Mouse (Mus musculus): ENCODE measurements around the gene Dnm3. TPM values are rescaled to one million over a fixed set of nuclear protein-coding genes. Genes with fewer than 3 reads are reported as not detected.

The Dnm3 gene
- polyA plus RNA-seq, 1 experiment from 2014 or later: 67.6 TPM

DNA sequence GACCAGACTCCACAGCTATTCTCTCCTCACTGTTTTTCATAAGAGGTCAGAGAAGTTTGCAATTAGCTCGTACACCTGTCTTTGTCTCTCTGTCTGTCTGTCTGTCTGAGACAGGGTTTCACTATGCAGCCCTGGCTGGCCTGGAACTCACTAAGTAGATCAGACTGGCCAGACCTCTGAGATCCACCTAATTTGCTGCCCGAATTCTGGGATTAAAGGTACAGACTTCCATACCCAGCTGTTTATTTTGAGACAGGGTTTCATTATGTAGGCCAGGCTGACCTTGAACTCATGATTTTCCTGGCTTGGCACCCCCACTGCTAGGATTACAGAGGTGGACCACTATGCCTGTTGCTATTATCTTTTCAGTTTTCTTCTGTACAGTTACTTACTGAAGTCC is 319.3 kb downstream of the Dnm3 start:
- H3K27ac ChIP-seq: no peak overlapping the region
- no peaks in the 10 kb centered on the region for H3K9me3 ChIP-seq
- WGBS: 78% methylated on average over 2 of the region's 2 CpGs
- no peaks in the 10 kb centered on the region for H3K27me3 ChIP-seq (replicated peaks)
- H3K4me1 ChIP-seq: no peaks in the 10 kb centered on the region
- ATAC-seq (replicated peaks): no peak
- H3K4me3 ChIP-seq: no peak overlapping the region
- H3K9ac ChIP-seq: no peak overlapping the region
- H3K36me3 ChIP-seq (replicated peaks): no peaks in the 10 kb centered on the region
- H3K4me2 ChIP-seq: no peak overlapping the region

GRCm38 (mm10) chr1:162157659-162158058 is 320.2 kb downstream of the Dnm3 start:
- no peaks in the 10 kb centered on the region for H3K27me3 ChIP-seq (replicated peaks)
- no peak for ATAC-seq (replicated peaks)
- 85% methylated on average over 5 of the region's 5 CpGs for WGBS
- no peak overlapping the region for H3K4me3 ChIP-seq
- H3K4me2 ChIP-seq: no peak overlapping the region
- no peak overlapping the region for H3K27ac ChIP-seq
- no peak overlapping the region for H3K9ac ChIP-seq
- no peaks in the 10 kb centered on the region for H3K36me3 ChIP-seq (replicated peaks)
- no peaks in the 10 kb centered on the region for H3K4me1 ChIP-seq
- H3K9me3 ChIP-seq: no peaks in the 10 kb centered on the region

GRCm38 (mm10) chr1:162156873-162157272 is 321.0 kb downstream of the Dnm3 start:
- no peaks in the 10 kb centered on the region for H3K27me3 ChIP-seq (replicated peaks)
- H3K36me3 ChIP-seq (replicated peaks): no peaks in the 10 kb centered on the region
- H3K27ac ChIP-seq: no peak overlapping the region
- 53% methylated on average over 5 of the region's 5 CpGs for WGBS
- ATAC-seq (replicated peaks): no peak
- H3K9me3 ChIP-seq: no peaks in the 10 kb centered on the region
- H3K4me3 ChIP-seq: no peak overlapping the region
- no peaks in the 10 kb centered on the region for H3K4me1 ChIP-seq
- H3K9ac ChIP-seq: no peak overlapping the region
- H3K4me2 ChIP-seq: no peak overlapping the region

GRCm38 (mm10) chr1:162155546-162155945 is 322.3 kb downstream of the Dnm3 start:
- no peak overlapping the region for H3K9ac ChIP-seq
- WGBS: 95% methylated on average over 3 of the region's 3 CpGs
- ATAC-seq (replicated peaks): no peak

GRCm38 (mm10) chr1:162153118-162153517 is 324.7 kb downstream of the Dnm3 start:
- Histone ChIP-seq H3K27me3 (replicated peaks) (no peaks in the 10 kb centered on the region), H3K27ac (no peak overlapping the region), H3K4me1 (no peaks in the 10 kb centered on the region), H3K36me3 (replicated peaks) (no peaks in the 10 kb centered on the region), H3K9me3 (no peaks in the 10 kb centered on the region), H3K4me3 (no peak overlapping the region), H3K4me2 (no peak overlapping the region), H3K9ac (no peak overlapping the region)
- ATAC-seq (replicated peaks): no peak
- 78% methylated on average over 5 of the region's 5 CpGs for WGBS

More at GRCm38 (mm10) chr1:162155546-162155945, 322.3 kb downstream of the Dnm3 start:
- no peak overlapping the region for H3K4me3 ChIP-seq
- no peaks in the 10 kb centered on the region for H3K9me3 ChIP-seq
- H3K4me1 ChIP-seq: no peaks in the 10 kb centered on the region
- H3K36me3 ChIP-seq (replicated peaks): no peaks in the 10 kb centered on the region
- no peak overlapping the region for H3K27ac ChIP-seq
- no peak overlapping the region for H3K4me2 ChIP-seq
- no peaks in the 10 kb centered on the region for H3K27me3 ChIP-seq (replicated peaks)

DNA sequence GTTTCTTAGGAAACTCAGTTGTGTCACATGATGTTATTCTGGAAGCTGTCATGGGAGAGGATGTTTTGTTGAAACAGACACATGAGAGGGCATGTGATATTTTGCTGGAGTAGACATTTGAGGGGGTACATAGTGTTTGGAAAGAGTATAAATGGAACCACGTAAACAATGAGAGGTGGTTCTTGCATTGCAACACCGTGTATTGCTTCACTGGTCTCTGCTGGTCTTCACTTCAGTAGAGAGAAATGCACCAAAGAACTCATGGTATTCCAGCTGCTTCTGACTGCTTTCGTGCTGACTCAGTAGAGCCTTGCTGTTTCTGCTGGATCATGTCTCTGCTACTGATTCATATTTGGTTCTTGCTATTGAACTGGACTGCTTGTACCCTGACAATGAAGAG is 328.1 kb downstream of the Dnm3 start:
- 93% methylated on average over 3 of the region's 3 CpGs for WGBS
- H3K9me3 ChIP-seq: no peaks in the 10 kb centered on the region

GRCm38 (mm10) chr1:162147554-162147953 is 330.3 kb downstream of the Dnm3 start:
- Histone ChIP-seq H3K4me3 (no peak overlapping the region), H3K9me3 (no peaks in the 10 kb centered on the region), H3K27me3 (replicated peaks) (no peaks in the 10 kb centered on the region), H3K36me3 (replicated peaks) (no peaks in the 10 kb centered on the region), H3K27ac (no peak overlapping the region), H3K4me1 (no peaks in the 10 kb centered on the region), H3K9ac (no peak overlapping the region), H3K4me2 (no peak overlapping the region)
- WGBS: 93% methylated on average over 3 of the region's 3 CpGs
- ATAC-seq (replicated peaks): no peak

More for the DNA sequence above, 328.1 kb downstream of the Dnm3 start:
- H3K9ac ChIP-seq: no peak overlapping the region
- H3K36me3 ChIP-seq (replicated peaks): no peaks in the 10 kb centered on the region
- no peak overlapping the region for H3K4me2 ChIP-seq
- H3K27ac ChIP-seq: no peak overlapping the region
- no peak overlapping the region for H3K4me3 ChIP-seq
- H3K27me3 ChIP-seq (replicated peaks): no peaks in the 10 kb centered on the region
- no peak for ATAC-seq (replicated peaks)
- no peaks in the 10 kb centered on the region for H3K4me1 ChIP-seq

DNA sequence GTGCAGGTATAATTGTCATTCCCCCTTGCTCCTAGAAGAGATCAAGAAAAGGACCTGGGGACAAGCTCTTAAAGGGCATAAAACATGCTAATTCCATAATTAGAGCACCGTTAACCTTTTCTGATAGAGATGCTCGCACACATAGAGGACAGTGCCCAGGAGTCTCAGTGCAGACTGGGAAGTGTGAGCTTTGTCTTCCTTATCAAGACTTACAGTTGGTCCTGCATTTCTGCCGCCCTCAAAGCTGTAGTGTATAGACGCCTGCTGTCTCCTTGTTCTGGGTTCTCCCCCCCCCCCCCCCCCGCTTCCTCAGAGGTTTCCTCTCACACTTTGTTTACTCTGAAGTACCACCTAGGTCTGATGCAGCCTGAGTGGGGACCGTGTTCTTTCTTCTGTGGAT is 332.1 kb downstream of the Dnm3 start:
- H3K36me3 ChIP-seq (replicated peaks): no peaks in the 10 kb centered on the region
- H3K9ac ChIP-seq: no peak overlapping the region
- 72% methylated on average over 6 of the region's 6 CpGs for WGBS
- H3K4me2 ChIP-seq: no peak overlapping the region
- no peaks in the 10 kb centered on the region for H3K9me3 ChIP-seq
- no peaks in the 10 kb centered on the region for H3K4me1 ChIP-seq
- ATAC-seq (replicated peaks): no peak
- no peak overlapping the region for H3K4me3 ChIP-seq
- H3K27me3 ChIP-seq (replicated peaks): no peaks in the 10 kb centered on the region
- H3K27ac ChIP-seq: no peak overlapping the region

GRCm38 (mm10) chr1:162144992-162145391 is 332.8 kb downstream of the Dnm3 start:
- 80% methylated on average over 1 of the region's 1 CpGs for WGBS
- Histone ChIP-seq H3K9me3 (no peaks in the 10 kb centered on the region), H3K9ac (no peak overlapping the region), H3K27ac (no peak overlapping the region), H3K4me1 (no peaks in the 10 kb centered on the region), H3K27me3 (replicated peaks) (no peaks in the 10 kb centered on the region), H3K4me3 (no peak overlapping the region), H3K4me2 (no peak overlapping the region), H3K36me3 (replicated peaks) (no peaks in the 10 kb centered on the region)
- ATAC-seq (replicated peaks): no peak

- H3K4me3 ChIP-seq: no peak overlapping the region
Observed at GRCm38 (mm10) chr1:162143974-162144912, 333.6 kb downstream of the Dnm3 start.

GRCm38 (mm10) chr1:162142285-162142684 is 335.5 kb downstream of the Dnm3 start:
- no peaks in the 10 kb centered on the region for H3K36me3 ChIP-seq (replicated peaks)
- H3K27ac ChIP-seq: no peak overlapping the region
- H3K9me3 ChIP-seq: no peaks in the 10 kb centered on the region
- WGBS: 80% methylated on average over 7 of the region's 7 CpGs
- no peak overlapping the region for H3K4me2 ChIP-seq
- no peaks in the 10 kb centered on the region for H3K4me1 ChIP-seq
- no peak overlapping the region for H3K4me3 ChIP-seq
- H3K27me3 ChIP-seq (replicated peaks): no peaks in the 10 kb centered on the region
- no peak for ATAC-seq (replicated peaks)
- H3K9ac ChIP-seq: no peak overlapping the region

More at GRCm38 (mm10) chr1:162143974-162144912, 333.6 kb downstream of the Dnm3 start:
- 0 out of 2 replicates have a peak, but pooled peaks have one; percentile 45 for ATAC-seq (replicated peaks)
- no peak overlapping the region for H3K4me2 ChIP-seq
- no peaks in the 10 kb centered on the region for H3K36me3 ChIP-seq (replicated peaks)
- H3K9ac ChIP-seq: no peak overlapping the region
- H3K9me3 ChIP-seq: no peaks in the 10 kb centered on the region
- WGBS: 52% methylated on average over 6 of the region's 6 CpGs
- H3K27ac ChIP-seq: 0 out of 2 replicates have a peak overlapping the region, but pooled peaks have one; percentile 15
- H3K27me3 ChIP-seq (replicated peaks): no peaks in the 10 kb centered on the region
- H3K4me1 ChIP-seq: no peaks in the 10 kb centered on the region

DNA sequence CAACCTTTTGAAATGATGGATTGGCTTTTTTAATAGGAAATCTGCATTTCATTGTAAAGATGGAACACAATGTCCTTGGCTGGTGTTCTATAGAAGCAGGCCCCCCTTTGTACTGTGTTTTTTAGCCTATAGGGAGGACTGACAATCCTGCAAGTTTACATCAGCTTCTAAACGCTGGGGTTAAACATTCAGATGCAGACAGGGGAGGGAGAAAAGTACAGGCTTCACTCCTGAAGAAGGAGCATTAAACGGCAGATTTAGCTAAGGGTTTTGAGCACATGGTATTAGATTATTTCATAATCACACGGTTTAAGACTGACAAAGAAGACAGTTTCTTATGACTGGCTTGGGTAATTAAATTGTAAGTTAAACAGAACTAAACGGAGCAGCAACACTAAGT is 341.5 kb downstream of the Dnm3 start:
- 23% methylated on average over 4 of the region's 4 CpGs for WGBS
- no peaks in the 10 kb centered on the region for H3K27me3 ChIP-seq (replicated peaks)

More for the DNA sequence above, 341.5 kb downstream of the Dnm3 start:
- ATAC-seq (replicated peaks): 0 out of 2 replicates have a peak, but pooled peaks have one; percentile 19
- H3K4me2 ChIP-seq: no peak overlapping the region
- no peaks in the 10 kb centered on the region for H3K9me3 ChIP-seq
- H3K4me3 ChIP-seq: no peak overlapping the region
- peaks cover 4% of the 10 kb centered on the region; the same call in 1 of the 2 replicates for H3K4me1 ChIP-seq
- H3K27ac ChIP-seq: peak overlapping the region; percentile 4; the same call in 1 of the 2 replicates
- H3K36me3 ChIP-seq (replicated peaks): no peaks in the 10 kb centered on the region
- H3K9ac ChIP-seq: no peak overlapping the region
